Mouse (Mus musculus) lung, embryonic 14.5 days (tissue): ENCODE measurements around the gene Fa2h. TPM values are rescaled to one million over a fixed set of nuclear protein-coding genes. Genes with fewer than 3 reads are reported as not detected.
"Not testable (repeated sequence)": the region's sequence is repeated elsewhere in the genome, so short reads cannot be mapped to it uniquely, and the experiment has no call there.

ENCODE experiments used
- ATAC-seq: fragments of 200-750 bp; cut with Nextera tagmentation; 2 replicates; pipeline ENCODE4 v1.8.0; 2017; ENCODE audit warnings: mild to moderate bottlenecking, moderate TSS enrichment, moderate library complexity; ENCODE audit not compliant: insufficient read depth
- DNase-seq: peaks from one replicate; pipeline ENCODE4 v3.0.0-alpha.2; 2015
- H3K27ac ChIP-seq: fragments of 300-500 bp; sonication (generic); 2 replicates; pipeline ENCODE4 v1.5.1; 2014; ENCODE audit warnings: low read depth, mild to moderate bottlenecking, moderate library complexity
- H3K27me3 ChIP-seq: fragments of 300-500 bp; sonication (generic); 2 replicates; pipeline ENCODE4 v1.6.1; 2014; ENCODE audit warnings: low read length, control low read depth; ENCODE audit not compliant: insufficient read depth
- H3K36me3 ChIP-seq: fragments of 300-500 bp; sonication (generic); 2 replicates; pipeline ENCODE4 v1.6.1; 2014; ENCODE audit warnings: control low read depth; ENCODE audit not compliant: insufficient read depth
- H3K4me1 ChIP-seq: fragments of 300-500 bp; sonication (generic); 2 replicates; pipeline ENCODE4 v1.6.1; 2014; ENCODE audit warnings: antibody characterized with exemption, control low read depth; ENCODE audit not compliant: insufficient read depth
- H3K4me2 ChIP-seq: fragments of 300-500 bp; sonication (generic); 2 replicates; pipeline ENCODE4 v1.6.1; 2014; ENCODE audit warnings: mild to moderate bottlenecking
- H3K4me3 ChIP-seq: fragments of 300-500 bp; sonication (generic); 2 replicates; pipeline ENCODE4 v1.5.1; 2014; ENCODE audit warnings: low read depth, low read length
- H3K9ac ChIP-seq: fragments of 300-500 bp; sonication (generic); 2 replicates; pipeline ENCODE4 v1.6.1; 2014
- H3K9me3 ChIP-seq: fragments of 300-500 bp; sonication (generic); 2 replicates; pipeline ENCODE4 v1.6.1; 2016; ENCODE audit warnings: low read depth, low read length, control low read depth
- CTCF ChIP-seq: IDR thresholded peaks from 2 replicates; pipeline ENCODE4 v1.5.1; 2016; ENCODE audit warnings: antibody characterized with exemption, low read depth
- WGBS: fragments of 180-500 bp; shearing (Covaris S2); extraction: QIAGEN DNeasy Blood & Tissue Kit; methylation state at CpG from one replicate; pipeline ENCODE4 v1.1.7; 2014; 5-methylcytosine and 5-hydroxymethylcytosine counted together
- polyA plus RNA-seq: library from polyadenylated mRNA; unstranded; fragments of >200 nt; fragmentation: Nextera tagmentation; extraction: Ambion mirVana; gene quantifications from 2 replicates; pipeline ENCODE4 v1.2.1, GENCODE M21; 2014

Gene Fa2h
- polyA plus RNA-seq, 1 experiment from 2014 or later, result 0.07 TPM

DNA sequence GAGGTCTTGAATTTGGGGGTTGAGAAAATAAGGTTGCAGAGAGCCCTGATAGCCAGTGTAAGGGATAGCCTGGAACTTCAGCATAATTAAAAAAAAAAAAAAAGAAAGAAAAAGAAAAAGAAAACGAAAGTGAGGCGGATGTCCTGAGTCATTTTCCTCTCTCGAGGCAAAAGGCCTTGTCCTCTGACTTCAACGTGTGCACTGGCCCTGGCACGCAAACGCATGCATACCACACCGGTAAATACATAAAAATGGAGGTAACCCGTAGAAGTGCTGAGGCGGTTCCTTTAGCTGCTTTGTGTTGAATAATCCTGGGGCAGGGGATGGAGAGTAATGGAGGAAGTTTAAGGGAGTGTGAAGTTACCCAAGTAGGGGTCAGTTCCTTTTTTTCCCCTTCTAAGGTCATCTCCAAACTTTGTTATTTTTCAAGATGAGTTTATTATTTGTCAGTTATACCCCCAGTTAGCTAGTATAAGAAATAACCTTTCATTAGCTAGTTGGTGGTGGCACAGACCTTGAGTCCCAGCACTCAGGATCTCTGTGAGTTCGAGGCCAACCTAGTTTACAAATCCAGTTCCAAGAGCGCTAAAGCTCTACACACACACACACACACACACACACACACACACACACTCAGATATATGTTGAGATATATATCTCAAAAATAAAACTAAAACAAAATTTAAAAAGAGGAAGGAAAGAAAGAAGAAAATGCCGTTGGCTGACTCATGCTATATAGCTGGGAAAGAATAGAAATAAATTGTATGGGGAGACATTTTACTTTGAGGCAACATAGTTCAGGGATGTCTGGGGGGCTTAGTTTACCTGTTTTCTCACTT, 55.0 kb downstream of the Fa2h start:
- Histone ChIP-seq H3K4me2 (peak overlapping the region; percentile 73), H3K27me3 (0 out of 2 replicates have a peak, but pooled peaks cover 4% of the 10 kb centered on the region), H3K9ac (no peak overlapping the region), H3K27ac (no peak overlapping the region), H3K4me1 (0 out of 2 replicates have a peak, but pooled peaks cover 4% of the 10 kb centered on the region), H3K4me3 (peak overlapping the region; percentile 37), H3K36me3 (no peaks in the 10 kb centered on the region), H3K9me3 (no peaks in the 10 kb centered on the region)
- WGBS, result 40% methylated on average over 12 of the region's 12 CpGs
- peak; percentile 12 for DNase-seq
- TF ChIP-seq CTCF, result no peak
- no peak for ATAC-seq

DNA sequence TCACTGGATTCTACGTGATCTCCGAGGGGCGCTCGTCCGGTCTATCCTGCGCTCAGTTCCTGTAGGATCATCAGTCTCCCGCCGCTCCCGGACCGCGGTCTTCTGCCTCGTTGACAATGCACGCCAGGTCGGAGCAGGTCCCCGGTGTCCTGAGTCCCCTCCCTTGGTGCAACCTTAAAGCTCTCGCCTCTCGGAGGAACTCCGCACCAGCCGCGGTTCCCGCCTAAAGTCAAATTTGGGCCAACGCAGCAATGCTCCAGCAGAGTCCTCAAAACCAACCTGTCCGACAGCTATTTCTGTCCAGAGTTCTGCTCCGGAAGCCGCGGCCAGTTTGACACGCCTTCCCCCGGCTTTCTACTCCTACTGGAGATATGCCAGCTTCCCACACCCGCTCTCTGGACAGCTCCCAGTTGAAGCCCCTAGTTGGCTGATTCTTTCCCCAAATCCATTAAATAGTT, 55.7 kb downstream of the Fa2h start, which contains the start of gene Mlkl:
Gene Mlkl (minus strand): TSS at position 288 of the 458 bp plus-strand sequence.
- no peak for TF ChIP-seq CTCF
- ATAC-seq (peak; percentile 24; the same call in 1 of the 2 replicates), DNase-seq (peak; percentile 89)
- H3K4me3 ChIP-seq, result peak within 1 kb of the TSS; percentile 37
- 1% methylated on average over 29 of the region's 29 CpGs for whole genome bisulfite sequencing
- no peaks in the 10 kb centered on the region for H3K36me3 ChIP-seq
- H3K27ac ChIP-seq, result no peak within 1 kb of the TSS; the same call in 1 of the 2 replicates
- peak within 1 kb of the TSS; percentile 17; the same call in 1 of the 2 replicates for H3K9ac ChIP-seq
- H3K27me3 ChIP-seq, result 0 out of 2 replicates have a peak, but pooled peaks cover 4% of the 10 kb centered on the region
- H3K4me2 ChIP-seq, result peak within 1 kb of the TSS; percentile 73
- 0 out of 2 replicates have a peak, but pooled peaks cover 4% of the 10 kb centered on the region for H3K4me1 ChIP-seq
- H3K9me3 ChIP-seq, result no peaks in the 10 kb centered on the region

- no peak for ATAC-seq
- 0 out of 2 replicates have a peak, but pooled peaks cover 4% of the 10 kb centered on the region for H3K27me3 ChIP-seq
- H3K9ac ChIP-seq, result peak overlapping the region; percentile 17; the same call in 1 of the 2 replicates
Measured at GRCm38 (mm10) chr8:111337311-111337889, 56.2 kb downstream of the Fa2h start.

GRCm38 (mm10) chr8:111336692-111337091, 56.9 kb downstream of the Fa2h start:
- Histone ChIP-seq H3K4me1 (0 out of 2 replicates have a peak, but pooled peaks cover 4% of the 10 kb centered on the region), H3K36me3 (no peaks in the 10 kb centered on the region), H3K9ac (no peak overlapping the region), H3K27me3 (0 out of 2 replicates have a peak, but pooled peaks cover 4% of the 10 kb centered on the region), H3K4me2 (no peak overlapping the region), H3K27ac (no peak overlapping the region), H3K9me3 (no peaks in the 10 kb centered on the region), H3K4me3 (no peak overlapping the region)
- 83% methylated on average over 4 of the region's 4 CpGs for WGBS
- DNase-seq (no peak), ATAC-seq (no peak)
- no peak for TF ChIP-seq CTCF

More at GRCm38 (mm10) chr8:111337311-111337889, 56.2 kb downstream of the Fa2h start:
- Histone ChIP-seq H3K36me3 (no peaks in the 10 kb centered on the region), H3K4me3 (peak overlapping the region; percentile 37), H3K4me1 (0 out of 2 replicates have a peak, but pooled peaks cover 4% of the 10 kb centered on the region), H3K4me2 (peak overlapping the region; percentile 73), H3K27ac (no peak overlapping the region; the same call in 1 of the 2 replicates), H3K9me3 (no peaks in the 10 kb centered on the region)
- WGBS, result 20% methylated on average over 17 of the region's 17 CpGs
- TF ChIP-seq CTCF, result no peak
- peak; percentile 9 for DNase-seq

DNA sequence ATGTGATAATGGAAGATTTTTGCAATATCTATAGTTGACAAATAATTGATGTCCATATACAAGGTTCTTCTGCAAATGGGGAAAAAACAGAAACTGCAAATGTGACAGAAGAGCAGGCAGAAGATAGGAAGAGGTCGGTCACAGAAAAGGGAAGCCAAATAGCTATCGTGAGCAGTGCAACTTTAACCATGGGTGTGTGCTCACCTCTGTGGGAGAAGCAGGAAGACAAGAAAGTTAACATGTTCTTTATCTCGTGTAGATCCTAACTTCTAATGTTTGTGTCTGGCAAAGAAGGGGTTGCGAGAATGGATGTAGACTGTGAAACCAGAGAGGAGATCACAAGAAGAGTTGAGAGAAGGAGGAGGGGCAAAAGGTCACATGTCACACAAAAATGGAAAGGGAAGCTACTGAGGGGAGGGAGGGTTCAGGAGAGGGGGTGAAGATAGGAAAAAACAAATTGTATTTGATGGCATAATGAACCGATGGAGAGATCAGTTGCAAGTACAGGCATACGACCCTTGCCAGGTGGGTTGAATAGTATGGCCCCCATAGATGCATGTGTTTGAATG, 68.3 kb downstream of the Fa2h start:
- DNase-seq (no peak), ATAC-seq (no peak)
- H3K9ac ChIP-seq, result no peak overlapping the region
- H3K4me1 ChIP-seq, result no peaks in the 10 kb centered on the region
- no peaks in the 10 kb centered on the region for H3K27me3 ChIP-seq
- no peak overlapping the region for H3K27ac ChIP-seq
- whole genome bisulfite sequencing, result 74% methylated on average over 6 of the region's 6 CpGs
- no peak for TF ChIP-seq CTCF
- no peak overlapping the region for H3K4me2 ChIP-seq
- H3K36me3 ChIP-seq, result no peaks in the 10 kb centered on the region
- H3K4me3 ChIP-seq, result no peak overlapping the region
- H3K9me3 ChIP-seq, result no peaks in the 10 kb centered on the region

DNA sequence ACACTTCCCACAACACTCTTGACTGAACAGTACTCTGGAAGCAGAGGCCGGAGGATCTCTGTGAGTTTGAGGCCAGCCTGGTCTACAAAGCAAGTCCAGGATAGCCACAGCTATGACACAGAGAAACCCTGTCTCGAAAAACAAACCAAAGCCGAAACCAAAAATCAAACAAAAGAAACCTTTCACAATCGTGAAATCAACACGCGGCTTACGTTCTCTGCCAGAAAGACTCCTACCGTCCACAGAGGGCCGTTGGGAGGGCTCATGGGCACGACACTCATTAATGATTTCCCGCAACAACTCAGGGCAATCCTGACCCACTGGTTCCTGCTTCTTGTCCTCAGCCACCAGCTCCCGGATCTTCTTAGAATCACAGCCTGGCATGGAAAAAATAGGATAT, 78.9 kb downstream of the Fa2h start:
- ATAC-seq (no peak), DNase-seq (no peak)
- Histone ChIP-seq H3K36me3 (no peaks in the 10 kb centered on the region), H3K4me2 (no peak overlapping the region), H3K27ac (no peak overlapping the region), H3K9ac (no peak overlapping the region), H3K4me3 (no peak overlapping the region), H3K9me3 (no peaks in the 10 kb centered on the region), H3K4me1 (no peaks in the 10 kb centered on the region), H3K27me3 (no peaks in the 10 kb centered on the region)
- no peak for TF ChIP-seq CTCF
- WGBS, result 82% methylated on average over 12 of the region's 12 CpGs

DNA sequence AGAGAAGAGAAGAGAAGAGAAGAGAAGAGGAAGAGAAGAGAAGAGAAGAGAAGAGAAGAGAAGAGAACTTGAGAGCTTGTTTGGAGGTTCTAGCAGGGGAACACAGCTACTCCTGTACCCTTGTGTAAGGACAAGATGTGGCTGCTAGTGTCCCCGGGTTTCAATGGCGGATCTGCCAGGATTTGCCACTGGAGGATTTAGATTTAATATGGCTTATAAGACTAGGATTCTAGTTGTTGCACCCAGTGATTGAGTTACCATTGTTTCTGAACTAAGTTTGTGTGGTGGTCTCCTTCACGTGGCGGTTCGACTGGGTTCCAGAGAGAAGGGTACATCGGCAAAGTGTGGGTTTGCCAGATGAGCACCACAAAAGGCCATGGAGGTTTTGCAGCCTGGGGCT, 79.7 kb downstream of the Fa2h start:
- H3K4me2 ChIP-seq, H3K27ac ChIP-seq, DNase-seq, H3K4me3 ChIP-seq, H3K9me3 ChIP-seq, H3K36me3 ChIP-seq, H3K9ac ChIP-seq, H3K27me3 ChIP-seq, H3K4me1 ChIP-seq, ATAC-seq: not testable (repeated sequence)
- WGBS, result 91% methylated on average over 6 of the region's 6 CpGs
